Mouse (Mus musculus): Measurements from ENCODE around the gene Klhdc8a. TPM values are rescaled to one million over a fixed set of nuclear protein-coding genes. Genes with fewer than 3 reads are reported as not detected.
A peak's percentile ranks its signal among the peaks of the same experiment; 100 is the strongest.

The Klhdc8a gene
- polyA plus RNA-seq, 1 experiment from 2014 or later = 141 TPM

GRCm38 (mm10) chr1:132354234-132354633, 55.8 kb downstream of the Klhdc8a start:
- DNase-seq (ENCODE audit: low read depth, low spot score) = no peak
- in situ Hi-C loops (cut with MboI; ENCODE audit: low pct_unique_long_range_greater_than_20kb) = loop anchor here (5.0 kb wide), 1 partner anchor 42 kb away; no protein-coding TSS in a partner anchor
- ChIA-PET CTCF (interaction anchor here (0.8 to 6.9 kb wide), 9 partner anchors 17 to 197 kb away, joined by 3 to 112 read pairs (median 32); partner anchors contain the start of gene Nuak2), POLR2A (interaction anchor here (0.8 to 6.6 kb wide), 9 partner anchors 15 to 62 kb away, joined by 3 to 83 read pairs (median 7); partner anchors contain the start of genes Klhdc8a and Nuak2)
- H3K27me3 ChIP-seq = no peaks in the 10 kb centered on the region
- ATAC-seq = no peak
- TF ChIP-seq CTCF (IDR thresholded peaks at IDR 0.05) = no peak

- CTCF ChIA-PET = interaction anchor here (0.8 to 6.9 kb wide), 24 partner anchors 8 to 233 kb away, joined by 3 to 112 read pairs (median 6); partner anchors contain the start of gene Nuak2
- ATAC-seq (peak; percentile 76), DNase-seq (ENCODE audit: low read depth, low spot score) (peak; percentile 86)
- POLR2A ChIA-PET = interaction anchor here (0.6 to 6.6 kb wide), 18 partner anchors 12 to 197 kb away, joined by 3 to 83 read pairs (median 6); partner anchors contain the start of genes Klhdc8a and Nuak2
- no peak for TF ChIP-seq CTCF (IDR thresholded peaks at IDR 0.05)
- in situ Hi-C loops (cut with MboI; ENCODE audit: low pct_unique_long_range_greater_than_20kb) = loop anchor here (5.0 kb wide), 1 partner anchor 198 kb away; no protein-coding TSS in a partner anchor
- H3K27me3 ChIP-seq = no peaks in the 10 kb centered on the region
These were observed 56.8 kb downstream of the Klhdc8a start for GRCm38 (mm10) chr1:132355162-132355601.

DNA sequence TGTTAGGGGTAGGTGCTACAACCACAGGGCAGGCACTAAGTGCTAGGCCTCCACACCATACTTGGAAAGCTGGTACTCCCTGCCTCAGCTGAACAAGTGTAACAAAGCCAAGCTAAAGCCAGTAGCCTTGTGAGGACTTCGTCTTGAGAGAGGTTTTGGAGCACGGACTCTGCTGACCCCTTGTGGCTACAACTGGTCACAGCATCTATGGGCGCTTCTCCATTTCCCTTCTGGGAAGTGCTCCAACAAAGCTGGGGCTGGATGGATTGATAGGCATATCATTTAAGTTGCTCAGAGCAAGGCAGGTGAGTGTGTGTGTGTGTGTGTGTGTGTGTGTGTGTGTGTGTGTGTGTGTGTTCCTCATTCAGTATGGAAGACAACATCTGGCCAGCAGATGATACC, 57.4 kb downstream of the Klhdc8a start:
- peak; percentile 14 for ATAC-seq
- POLR2A ChIA-PET = interaction anchor here (0.6 to 6.6 kb wide), 17 partner anchors 13 to 235 kb away, joined by 3 to 83 read pairs (median 7); partner anchors contain the start of genes Klhdc8a and Nuak2
- peak; percentile 89 for DNase-seq (ENCODE audit: low read depth, low spot score)
- in situ Hi-C loops (cut with MboI; ENCODE audit: low pct_unique_long_range_greater_than_20kb) = loop anchor here (5.0 kb wide), 1 partner anchor 199 kb away; no protein-coding TSS in a partner anchor
- CTCF ChIA-PET = interaction anchor here (0.8 to 6.9 kb wide), 25 partner anchors 9 to 234 kb away, joined by 3 to 112 read pairs (median 6); partner anchors contain the start of gene Nuak2
- no peak for TF ChIP-seq CTCF (IDR thresholded peaks at IDR 0.05)
- no peaks in the 10 kb centered on the region for H3K27me3 ChIP-seq

DNA sequence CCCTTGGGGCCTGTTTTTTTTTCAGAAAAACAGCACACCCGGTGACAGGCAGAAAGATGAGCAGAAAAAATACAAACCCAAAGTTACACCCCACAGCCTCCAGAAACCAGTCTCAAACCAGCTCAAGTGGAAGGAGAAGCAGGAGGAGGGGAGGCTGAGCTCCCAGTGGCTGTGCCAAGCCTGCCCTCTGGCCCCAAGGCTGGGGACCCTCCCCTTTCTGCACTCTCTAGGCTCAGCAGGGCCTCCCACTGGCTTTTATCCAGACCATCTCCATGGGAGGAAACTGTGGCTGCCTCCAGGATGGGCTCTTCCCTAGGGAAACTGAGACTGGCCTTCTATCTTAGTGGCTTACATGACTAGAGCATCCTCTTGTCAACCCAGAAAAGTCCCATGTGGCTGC, 58.4 kb downstream of the Klhdc8a start:
- H3K27me3 ChIP-seq = no peaks in the 10 kb centered on the region
- in situ Hi-C loops (cut with MboI; ENCODE audit: low pct_unique_long_range_greater_than_20kb) = loop anchor here (5.0 kb wide), 1 partner anchor 200 kb away; no protein-coding TSS in a partner anchor
- CTCF ChIA-PET = interaction anchor here (0.8 to 6.9 kb wide), 10 partner anchors 20 to 235 kb away, joined by 3 to 112 read pairs (median 10); partner anchors contain the start of gene Nuak2
- POLR2A ChIA-PET = interaction anchor here (1.7 to 6.6 kb wide), 2 partner anchors 30 to 38 kb away, joined by 5 to 83 read pairs; partner anchors contain the start of gene Nuak2
- ATAC-seq (no peak), DNase-seq (ENCODE audit: low read depth, low spot score) (no peak)
- no peak for TF ChIP-seq CTCF (IDR thresholded peaks at IDR 0.05)

Other genes with a start within 250 kb of the Klhdc8a start
- gene Mfsd4a, start 230.6 kb upstream of the Klhdc8a start, polyA plus RNA-seq (2021) = 17.7 TPM
- 88.8 TPM for gene Cdk18, start 158.9 kb upstream of the Klhdc8a start, polyA plus RNA-seq (2021)
- 12.0 TPM for gene Lemd1, start 107.2 kb upstream of the Klhdc8a start, polyA plus RNA-seq (2021)
- gene AC124108.1, start 107.2 kb upstream of the Klhdc8a start, polyA plus RNA-seq (2021) = 3.4 TPM
- 0.22 TPM for gene Gm10188, start 68.9 kb upstream of the Klhdc8a start, polyA plus RNA-seq (2021)
- 110 TPM for gene Nuak2, start 17.5 kb downstream of the Klhdc8a start, polyA plus RNA-seq (2021)
- gene Tmcc2, start 92.7 kb downstream of the Klhdc8a start, polyA plus RNA-seq (2021) = 12.2 TPM
- gene Dstyk, start 118.9 kb downstream of the Klhdc8a start, polyA plus RNA-seq (2021) = 26.8 TPM
- gene Rbbp5, start 178.7 kb downstream of the Klhdc8a start, polyA plus RNA-seq (2021) = 41.0 TPM
- gene Tmem81, start 207.6 kb downstream of the Klhdc8a start, polyA plus RNA-seq (2021) = 7.7 TPM
- 0.17 TPM for gene Cntn2, start 244.6 kb downstream of the Klhdc8a start, polyA plus RNA-seq (2021)